Mouse (Mus musculus) CH12.LX (cell line): ENCODE results near the gene Fam170b. TPM values are rescaled to one million over a fixed set of nuclear protein-coding genes. Genes with fewer than 3 reads are reported as not detected.

Source experiments
- DNase-seq: peaks from one replicate; pipeline ENCODE4 v3.0.0-alpha.2; 2013; ENCODE audit errors: extremely low read depth
- H3K27ac ChIP-seq: 2 replicates; pipeline ENCODE4 v1.5.1; 2012; ENCODE audit warnings: low read depth, mild to moderate bottlenecking, control low read depth, moderate library complexity; ENCODE audit not compliant: insufficient read depth
- H3K27me3 ChIP-seq: replicated peaks from 2 replicates; pipeline ENCODE3; 2012; ENCODE audit warnings: inconsistent platforms
- H3K36me3 ChIP-seq, 2 experiments: replicated peaks in 1 of 2; 2 replicates each; pipeline versions ENCODE3 to v1.6.1; 2012; ENCODE audit warnings: inconsistent platforms in 1 of 2, low read length in 1 of 2, mild to moderate bottlenecking in 1 of 2, mixed read lengths in 1 of 2, moderate library complexity in 1 of 2; ENCODE audit not compliant: control insufficient read depth in 1 of 2, insufficient read depth in 1 of 2
- H3K4me1 ChIP-seq, 2 experiments: 2 replicates each; pipeline ENCODE4 v1.6.1; 2012; ENCODE audit warnings: inconsistent platforms in 1 of 2, moderate library complexity in 1 of 2; ENCODE audit not compliant: insufficient read depth in 2 of 2, control insufficient read depth in 1 of 2
- H3K4me2 ChIP-seq: 2 replicates; pipeline ENCODE4 v1.6.1; 2012; ENCODE audit warnings: low read depth, mild to moderate bottlenecking, control low read depth; ENCODE audit not compliant: poor library complexity, insufficient read depth, severe bottlenecking
- H3K4me3 ChIP-seq, 3 experiments: fragments of 150-350 bp in 1 of 3; sonication (generic) in 1 of 3; replicated peaks in 1 of 3; 2 replicates each; pipeline versions ENCODE3 to v1.5.1; 2011 to 2012; ENCODE audit warnings: low read depth in 2 of 3, low read length in 2 of 3, mild to moderate bottlenecking in 2 of 3, moderate library complexity in 2 of 3, control low read depth in 1 of 3, improper control_type of control experiment in 1 of 3, inconsistent platforms in 1 of 3, mixed read lengths in 1 of 3; ENCODE audit not compliant: poor library complexity in 1 of 3
- H3K79me2 ChIP-seq: replicated peaks from 2 replicates; pipeline ENCODE4 v1.6.1; 2012; ENCODE audit warnings: mild to moderate bottlenecking, moderate library complexity; ENCODE audit not compliant: control insufficient read depth, poor library complexity, insufficient read depth, severe bottlenecking; ENCODE audit errors: extremely low read depth
- H3K9ac ChIP-seq: 2 replicates; pipeline ENCODE4 v1.6.1; 2012; ENCODE audit warnings: low read depth, mild to moderate bottlenecking, control low read depth, moderate library complexity; ENCODE audit not compliant: insufficient read depth
- H3K9me3 ChIP-seq: replicated peaks from 2 replicates; pipeline ENCODE3; 2012; ENCODE audit warnings: low read length, inconsistent platforms, mixed read lengths
- BHLHE40 ChIP-seq: IDR thresholded peaks from 2 replicates; pipeline ENCODE4 v1.6.1; 2011; ENCODE audit warnings: mild to moderate bottlenecking, low read depth, low read length, improper control_type of control experiment
- CHD1 ChIP-seq: IDR thresholded peaks from 2 replicates; pipeline ENCODE4 v1.6.1; 2012; ENCODE audit warnings: low read depth, low read length, improper control_type of control experiment, inconsistent platforms
- CHD2 ChIP-seq: IDR thresholded peaks from 2 replicates; pipeline ENCODE4 v1.6.1; 2011; ENCODE audit warnings: low read length, improper control_type of control experiment
- CTCF ChIP-seq, 2 experiments: IDR thresholded peaks in 1 of 2; conservative IDR thresholded peaks in 1 of 2; 2 replicates each; pipeline ENCODE4 v1.5.1; 2011 to 2012; ENCODE audit warnings: low read depth in 2 of 2, low read length in 2 of 2, improper control_type of control experiment in 1 of 2, inconsistent platforms in 1 of 2, mild to moderate bottlenecking in 1 of 2, moderate library complexity in 1 of 2
- EP300 ChIP-seq: IDR thresholded peaks from 2 replicates; pipeline ENCODE4 v1.6.1; 2011; ENCODE audit warnings: low read length, improper control_type of control experiment
- HCFC1 ChIP-seq: IDR thresholded peaks from 2 replicates; pipeline ENCODE4 v1.6.1; 2012; ENCODE audit warnings: low read depth, mild to moderate bottlenecking, inconsistent platforms, low read length, improper control_type of control experiment
- IRF4 ChIP-seq: IDR thresholded peaks from 2 replicates; pipeline ENCODE4 v1.6.1; 2014; ENCODE audit warnings: low read depth, mild to moderate bottlenecking, inconsistent platforms, low read length, improper control_type of control experiment
- KAT2A ChIP-seq: IDR thresholded peaks from 2 replicates; pipeline ENCODE4 v1.6.1; 2012; ENCODE audit warnings: low read length, improper control_type of control experiment, inconsistent platforms; ENCODE audit not compliant: insufficient replicate concordance
- MAFK ChIP-seq: IDR thresholded peaks from 2 replicates; pipeline ENCODE4 v1.6.1; 2011; ENCODE audit warnings: low read length, improper control_type of control experiment; ENCODE audit not compliant: insufficient replicate concordance
- MAZ ChIP-seq: IDR thresholded peaks from 2 replicates; pipeline ENCODE4 v1.6.1; 2012; ENCODE audit warnings: low read depth, mild to moderate bottlenecking, inconsistent platforms, low read length, improper control_type of control experiment, moderate library complexity
- MEF2A ChIP-seq: IDR thresholded peaks from 2 replicates; pipeline ENCODE4 v1.6.1; 2014; ENCODE audit warnings: low read depth, mild to moderate bottlenecking, inconsistent platforms, low read length, improper control_type of control experiment, borderline replicate concordance
- MXI1 ChIP-seq: IDR thresholded peaks from 2 replicates; pipeline ENCODE4 v1.6.1; 2011; ENCODE audit warnings: mild to moderate bottlenecking, low read depth, low read length, improper control_type of control experiment
- NRF1 ChIP-seq: IDR thresholded peaks from 2 replicates; pipeline ENCODE4 v1.6.1; 2014; ENCODE audit warnings: low read depth, mild to moderate bottlenecking, inconsistent platforms, low read length, improper control_type of control experiment, moderate library complexity
- PAX5 ChIP-seq: IDR thresholded peaks from 2 replicates; pipeline ENCODE4 v1.6.1; 2012; ENCODE audit warnings: low read length, inconsistent platforms, mixed read lengths
- POLR2A ChIP-seq: IDR thresholded peaks from 2 replicates; pipeline ENCODE4 v1.6.1; 2011; ENCODE audit warnings: low read depth, mild to moderate bottlenecking, improper control_type of control experiment, low read length
- POLR2AphosphoS2 ChIP-seq: IDR thresholded peaks from 2 replicates; pipeline ENCODE4 v1.6.1; 2011; ENCODE audit warnings: low read depth, low read length, improper control_type of control experiment
- RAD21 ChIP-seq: IDR thresholded peaks from 2 replicates; pipeline ENCODE4 v1.6.1; 2011; ENCODE audit warnings: low read depth, mild to moderate bottlenecking, low read length, improper control_type of control experiment, moderate library complexity
- RCOR1 ChIP-seq: conservative IDR thresholded peaks from 2 replicates; pipeline ENCODE4 v1.6.1; 2012; ENCODE audit warnings: low read depth, mild to moderate bottlenecking, inconsistent platforms, low read length, improper control_type of control experiment
- SIN3A ChIP-seq: IDR thresholded peaks from 2 replicates; pipeline ENCODE4 v1.6.1; 2012; ENCODE audit warnings: low read length, improper control_type of control experiment, inconsistent platforms
- SMC3 ChIP-seq: IDR thresholded peaks from 2 replicates; pipeline ENCODE4 v1.6.1; 2011; ENCODE audit warnings: low read depth, low read length, improper control_type of control experiment
- TBP ChIP-seq: conservative IDR thresholded peaks from 2 replicates; pipeline ENCODE4 v1.6.1; 2011; ENCODE audit warnings: low read depth, low read length, improper control_type of control experiment
- dilution Hi-C: fragments of 300-500 bp; cut with MboI; formaldehyde crosslinking; loops from 2 replicates; pipeline ENCODE4 v1.14.3; 2020; ENCODE audit warnings: low sequenced_read_pairs; ENCODE audit not compliant: extremely low pct_unique_long_range_greater_than_20kb, extremely low pct_ligation_motif_present
- in situ Hi-C: fragments of 300-500 bp; cut with MboI; formaldehyde crosslinking; loops from 3 replicates; pipeline ENCODE4 v1.14.3; 2019; ENCODE audit warnings: low sequenced_read_pairs, low pct_ligation_motif_present, low pct_unique_long_range_greater_than_20kb, mixed read lengths
- polyA plus RNA-seq: library from polyadenylated mRNA; unstranded; fragments of >175 nt; gene quantifications from 2 replicates; pipeline ENCODE4 v1.2.1, GENCODE M21; 2012; ENCODE audit warnings: low read depth; ENCODE audit not compliant: insufficient read length
- total RNA-seq, 2 experiments: library from RNA; depleted of rRNA; stranded (reverse); fragments of 300-350 nt in 1 of 2; fragments of >200 nt in 1 of 2; gene quantifications; 2 replicates each; pipeline ENCODE4 v1.2.3; 2012 to 2014

The Fam170b gene
- total and polyA plus RNA-seq, 3 experiments: not detected

DNA sequence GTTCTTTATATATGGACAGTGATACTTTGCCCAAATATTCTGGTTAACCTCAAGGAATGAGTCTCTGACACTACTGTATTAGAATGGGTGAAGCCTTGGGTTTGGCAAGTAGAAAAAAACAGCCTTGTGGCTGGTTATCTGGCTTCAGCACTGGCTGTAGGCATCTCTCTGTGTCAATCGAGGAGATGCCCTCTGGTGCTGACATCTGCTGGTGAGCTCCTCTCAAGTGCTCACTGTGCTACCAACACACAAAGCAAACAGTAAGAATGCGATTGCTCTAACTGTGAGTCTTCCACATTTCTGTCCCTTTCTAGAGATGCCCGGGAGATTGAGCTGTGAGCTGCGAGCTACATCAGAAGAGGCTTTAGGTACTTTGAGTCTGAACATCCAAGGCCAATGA lies 17.2 kb upstream of the Fam170b start:
- DNase-seq: peak; percentile 17
- TF ChIP-seq IRF4 (no peak), SMC3 (peak; percentile 69), MXI1 (no peak), PAX5 (no peak), MAFK (no peak), POLR2A (no peak), POLR2AphosphoS2 (no peak), MAZ (no peak), CHD2 (no peak), RAD21 (peak; percentile 49), EP300 (no peak), MEF2A (no peak), CTCF (conservative IDR thresholded peaks at IDR 0.05 in 1 of 2, IDR thresholded peaks at IDR 0.05 in 1 of 2; ENCODE audit: low read depth in 2 of 2, low read length in 2 of 2) (peak in 1 of 2 experiments; percentile 65; a peak in 2 of 4 replicates)
- TF ChIP-seq, all 38 proteins: peak for 3
- Histone ChIP-seq H3K9me3 (no peaks in the 10 kb centered on the region), H3K4me2 (no peak overlapping the region), H3K27ac (no peak overlapping the region), H3K36me3 (no peaks in the 10 kb centered on the region), H3K27me3 (peaks cover 1% of the 10 kb centered on the region), H3K4me1 (peaks cover 0 to 5% of the 10 kb centered on the region in 2 experiments; a peak in 2 of 4 replicates), H3K9ac (no peak overlapping the region), H3K4me3 (no peak overlapping the region), H3K79me2 (no peaks in the 10 kb centered on the region)
- dilution Hi-C loops: no loop called here
- in situ Hi-C loops: loop anchor here (25.0 kb wide), 1 partner anchor 204 kb away; no protein-coding TSS in a partner anchor

DNA sequence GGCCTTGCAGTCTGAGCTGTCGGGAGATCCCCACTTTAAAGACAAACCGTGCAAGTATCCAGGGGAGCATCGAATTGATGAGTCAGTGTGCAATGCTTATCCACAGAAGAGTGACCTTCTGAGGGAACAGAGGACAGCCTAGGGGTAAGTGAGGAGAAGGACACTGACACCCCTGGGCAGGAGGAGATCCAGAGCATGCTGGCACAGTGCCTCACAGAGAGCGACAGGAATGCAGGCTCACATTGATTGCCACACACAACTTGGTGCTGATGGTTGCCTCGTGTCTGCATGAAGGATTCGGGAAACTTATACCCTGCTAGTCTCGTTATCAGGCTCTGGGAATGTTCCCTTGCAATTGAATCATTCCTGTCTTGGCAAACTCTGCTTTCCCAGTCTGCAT lies 16.5 kb upstream of the Fam170b start:
- Histone ChIP-seq H3K27ac (no peak overlapping the region), H3K27me3 (peaks cover 1% of the 10 kb centered on the region), H3K9me3 (no peaks in the 10 kb centered on the region), H3K9ac (no peak overlapping the region), H3K4me2 (peak overlapping the region; percentile 21; the same call in 1 of the 2 replicates), H3K4me3 (no peak overlapping the region), H3K36me3 (no peaks in the 10 kb centered on the region), H3K79me2 (no peaks in the 10 kb centered on the region), H3K4me1 (peaks cover 0 to 5% of the 10 kb centered on the region in 2 experiments; a peak in 2 of 4 replicates)
- dilution Hi-C loops (no loop called here), in situ Hi-C loops (loop anchor here (25.0 kb wide), 1 partner anchor 205 kb away; no protein-coding TSS in a partner anchor)
- TF ChIP-seq EP300 (no peak), SIN3A (no peak), TBP (no peak), HCFC1 (no peak), RCOR1 (no peak), BHLHE40 (no peak), MEF2A (no peak), CHD1 (no peak), NRF1 (no peak), PAX5 (no peak), KAT2A (no peak)
- DNase-seq: no peak
